Mouse (Mus musculus): ENCODE results near the gene Dusp14. TPM values are rescaled to one million over a fixed set of nuclear protein-coding genes. Genes with fewer than 3 reads are reported as not detected.

The Dusp14 gene
- polyA plus RNA-seq, 1 experiment from 2014 or later, result 40.2 TPM

- H3K4me1 ChIP-seq, result peaks cover 5% of the 10 kb centered on the region; the same call in 1 of the 2 replicates
- H3K4me2 ChIP-seq (replicated peaks), result no peak overlapping the region
- H3K36me3 ChIP-seq, result peaks cover 41% of the 10 kb centered on the region
- no peak for ATAC-seq (ENCODE audit: insufficient number of reproducible peaks, low FRiP score, low TSS enrichment, low read depth)
- H3K27ac ChIP-seq (replicated peaks), result no peak overlapping the region
- H3K9me3 ChIP-seq (replicated peaks), result no peaks in the 10 kb centered on the region
- WGBS, result 87% methylated on average over 3 of the region's 3 CpGs
- H3K27me3 ChIP-seq, result no peaks in the 10 kb centered on the region
- no peak overlapping the region for H3K4me3 ChIP-seq (replicated peaks)
- H3K9ac ChIP-seq, result no peak overlapping the region
These were observed 11.3 kb upstream of the Dusp14 start for GRCm38 (mm10) chr11:84080327-84080726.

- WGBS, result 68% methylated on average over 4 of the region's 4 CpGs
- no peak overlapping the region for H3K27ac ChIP-seq (replicated peaks)
- ATAC-seq (ENCODE audit: insufficient number of reproducible peaks, low FRiP score, low TSS enrichment, low read depth), result no peak
These were observed 10.8 kb upstream of the Dusp14 start for GRCm38 (mm10) chr11:84079887-84080286.

GRCm38 (mm10) chr11:84079361-84079760 is 10.3 kb upstream of the Dusp14 start:
- peaks cover 41% of the 10 kb centered on the region for H3K36me3 ChIP-seq
- H3K9ac ChIP-seq, result no peak overlapping the region
- H3K4me1 ChIP-seq, result peaks cover 8% of the 10 kb centered on the region
- ATAC-seq (ENCODE audit: insufficient number of reproducible peaks, low FRiP score, low TSS enrichment, low read depth), result no peak
- no peaks in the 10 kb centered on the region for H3K9me3 ChIP-seq (replicated peaks)
- H3K4me2 ChIP-seq (replicated peaks), result no peak overlapping the region
- 87% methylated on average over 11 of the region's 11 CpGs for WGBS
- no peak overlapping the region for H3K27ac ChIP-seq (replicated peaks)
- no peak overlapping the region for H3K4me3 ChIP-seq (replicated peaks)
- H3K27me3 ChIP-seq, result no peaks in the 10 kb centered on the region

More at GRCm38 (mm10) chr11:84079887-84080286, 10.8 kb upstream of the Dusp14 start:
- H3K9ac ChIP-seq, result no peak overlapping the region
- peaks cover 41% of the 10 kb centered on the region for H3K36me3 ChIP-seq
- no peaks in the 10 kb centered on the region for H3K9me3 ChIP-seq (replicated peaks)
- no peak overlapping the region for H3K4me3 ChIP-seq (replicated peaks)
- H3K4me2 ChIP-seq (replicated peaks), result no peak overlapping the region
- H3K27me3 ChIP-seq, result no peaks in the 10 kb centered on the region
- peaks cover 5% of the 10 kb centered on the region; the same call in 1 of the 2 replicates for H3K4me1 ChIP-seq

- Histone ChIP-seq H3K4me1 (peaks cover 16% of the 10 kb centered on the region), H3K9ac (no peak overlapping the region), H3K4me3 (replicated peaks) (no peak overlapping the region), H3K9me3 (replicated peaks) (no peaks in the 10 kb centered on the region), H3K36me3 (peaks cover 38% of the 10 kb centered on the region), H3K4me2 (replicated peaks) (no peak overlapping the region), H3K27me3 (no peaks in the 10 kb centered on the region), H3K27ac (replicated peaks) (no peak overlapping the region)
- WGBS, result 79% methylated on average over 9 of the region's 9 CpGs
- ATAC-seq (ENCODE audit: insufficient number of reproducible peaks, low FRiP score, low TSS enrichment, low read depth), result no peak
These were observed 9.5 kb upstream of the Dusp14 start for GRCm38 (mm10) chr11:84078601-84079000.

GRCm38 (mm10) chr11:84077008-84077407 is 7.9 kb upstream of the Dusp14 start:
- no peak overlapping the region for H3K27ac ChIP-seq (replicated peaks)
- H3K4me3 ChIP-seq (replicated peaks), result no peak overlapping the region
- H3K9me3 ChIP-seq (replicated peaks), result no peaks in the 10 kb centered on the region
- no peak overlapping the region for H3K9ac ChIP-seq
- ATAC-seq (ENCODE audit: insufficient number of reproducible peaks, low FRiP score, low TSS enrichment, low read depth), result 0 out of 2 replicates have a peak, but pooled peaks have one; percentile 27
- H3K36me3 ChIP-seq, result peaks cover 27% of the 10 kb centered on the region
- 81% methylated on average over 2 of the region's 2 CpGs for WGBS
- H3K27me3 ChIP-seq, result no peaks in the 10 kb centered on the region
- no peak overlapping the region for H3K4me2 ChIP-seq (replicated peaks)
- H3K4me1 ChIP-seq, result peaks cover 29% of the 10 kb centered on the region

GRCm38 (mm10) chr11:84073816-84074764 is 5.0 kb upstream of the Dusp14 start:
- no peak for ATAC-seq (ENCODE audit: insufficient number of reproducible peaks, low FRiP score, low TSS enrichment, low read depth)
- H3K36me3 ChIP-seq, result peaks cover 10% of the 10 kb centered on the region
- H3K4me2 ChIP-seq (replicated peaks), result no peak overlapping the region
- H3K27ac ChIP-seq (replicated peaks), result peak overlapping the region; percentile 39
- no peaks in the 10 kb centered on the region for H3K9me3 ChIP-seq (replicated peaks)
- no peak overlapping the region for H3K4me3 ChIP-seq (replicated peaks)
- 47% methylated on average over 7 of the region's 7 CpGs for WGBS
- peaks cover 3% of the 10 kb centered on the region for H3K27me3 ChIP-seq
- H3K9ac ChIP-seq, result no peak overlapping the region
- H3K4me1 ChIP-seq, result peaks cover 28% of the 10 kb centered on the region

- ATAC-seq (ENCODE audit: insufficient number of reproducible peaks, low FRiP score, low TSS enrichment, low read depth), result peak; percentile 67; the same call in 1 of the 2 replicates
- Histone ChIP-seq H3K36me3 (no peaks in the 10 kb centered on the region), H3K4me2 (replicated peaks) (no peak overlapping the region), H3K9me3 (replicated peaks) (no peaks in the 10 kb centered on the region), H3K4me3 (replicated peaks) (no peak overlapping the region), H3K27me3 (peaks cover 4% of the 10 kb centered on the region), H3K9ac (no peak overlapping the region), H3K27ac (replicated peaks) (peak overlapping the region; percentile 39), H3K4me1 (peaks cover 35% of the 10 kb centered on the region)
- WGBS, result 16% methylated on average over 9 of the region's 9 CpGs
These were observed 4.0 kb upstream of the Dusp14 start for GRCm38 (mm10) chr11:84072904-84073651.

GRCm38 (mm10) chr11:84068191-84069033 is 649 bp downstream of the Dusp14 start:
- Histone ChIP-seq H3K9ac (peak overlapping the region; percentile 50), H3K27me3 (peaks cover 11% of the 10 kb centered on the region), H3K4me3 (replicated peaks) (peak overlapping the region; percentile 63), H3K4me2 (replicated peaks) (peak overlapping the region; percentile 71), H3K36me3 (no peaks in the 10 kb centered on the region), H3K4me1 (peaks cover 40% of the 10 kb centered on the region), H3K9me3 (replicated peaks) (no peaks in the 10 kb centered on the region), H3K27ac (replicated peaks) (peak overlapping the region; percentile 65)
- ATAC-seq (ENCODE audit: insufficient number of reproducible peaks, low FRiP score, low TSS enrichment, low read depth), result peak; percentile 58
- 2% methylated on average over 63 of the region's 63 CpGs for WGBS

GRCm38 (mm10) chr11:84067720-84068190 is 1.3 kb downstream of the Dusp14 start:
- Histone ChIP-seq H3K27me3 (peaks cover 11% of the 10 kb centered on the region), H3K4me3 (replicated peaks) (peak overlapping the region; percentile 63), H3K4me2 (replicated peaks) (peak overlapping the region; percentile 71), H3K9ac (peak overlapping the region; percentile 50), H3K27ac (replicated peaks) (peak overlapping the region; percentile 65), H3K9me3 (replicated peaks) (no peaks in the 10 kb centered on the region), H3K4me1 (peaks cover 34% of the 10 kb centered on the region), H3K36me3 (no peaks in the 10 kb centered on the region)
- peak; percentile 29; the same call in 1 of the 2 replicates for ATAC-seq (ENCODE audit: insufficient number of reproducible peaks, low FRiP score, low TSS enrichment, low read depth)
- WGBS, result 2% methylated on average over 21 of the region's 21 CpGs

- WGBS, result 5% methylated on average over 18 of the region's 18 CpGs
- no peaks in the 10 kb centered on the region for H3K9me3 ChIP-seq (replicated peaks)
- H3K4me2 ChIP-seq (replicated peaks), result peak overlapping the region; percentile 71
- ATAC-seq (ENCODE audit: insufficient number of reproducible peaks, low FRiP score, low TSS enrichment, low read depth), result no peak
- H3K36me3 ChIP-seq, result no peaks in the 10 kb centered on the region
- peak overlapping the region; percentile 63 for H3K4me3 ChIP-seq (replicated peaks)
- 0 out of 2 replicates have a peak overlapping the region, but pooled peaks have one; percentile 50 for H3K9ac ChIP-seq
- peaks cover 29% of the 10 kb centered on the region for H3K4me1 ChIP-seq
- 0 out of 2 replicates have a peak overlapping the region, but pooled peaks have one; percentile 65 for H3K27ac ChIP-seq (replicated peaks)
- peaks cover 11% of the 10 kb centered on the region for H3K27me3 ChIP-seq
These were observed 2.0 kb downstream of the Dusp14 start for GRCm38 (mm10) chr11:84066927-84067645.

Data from embryonic facial prominence, embryonic 15.5 days (tissue).